Mouse (Mus musculus): ENCODE data around the gene Gpd2.

Gene Gpd2

GRCm38 (mm10) chr2:57266679-57267393 is 29.4 kb downstream of the Gpd2 start:
- no peaks in the 10 kb centered on the region for H3K9me3 ChIP-seq (ENCODE audit: low read length)
- no peak overlapping the region for H3K4me3 ChIP-seq (replicated peaks; ENCODE audit: low read length)
- H3K27me3 ChIP-seq (ENCODE audit: insufficient read depth, low read length) = no peaks in the 10 kb centered on the region
- peaks cover 37% of the 10 kb centered on the region for H3K4me1 ChIP-seq (replicated peaks; ENCODE audit: low read depth, low read length)
- peaks cover 6% of the 10 kb centered on the region; the same call in 1 of the 2 replicates for H3K36me3 ChIP-seq (ENCODE audit: insufficient read depth, low read length)
- no peak for TF ChIP-seq POU5F1 (IDR thresholded peaks at IDR 0.05; ENCODE audit: borderline replicate concordance, low read length)
- TF ChIP-seq NANOG (IDR thresholded peaks at IDR 0.05; ENCODE audit: borderline replicate concordance, low read length) = no peak
- TF ChIP-seq CTCF (conservative IDR thresholded peaks at IDR 0.05; ENCODE audit: low read length) = no peak

DNA sequence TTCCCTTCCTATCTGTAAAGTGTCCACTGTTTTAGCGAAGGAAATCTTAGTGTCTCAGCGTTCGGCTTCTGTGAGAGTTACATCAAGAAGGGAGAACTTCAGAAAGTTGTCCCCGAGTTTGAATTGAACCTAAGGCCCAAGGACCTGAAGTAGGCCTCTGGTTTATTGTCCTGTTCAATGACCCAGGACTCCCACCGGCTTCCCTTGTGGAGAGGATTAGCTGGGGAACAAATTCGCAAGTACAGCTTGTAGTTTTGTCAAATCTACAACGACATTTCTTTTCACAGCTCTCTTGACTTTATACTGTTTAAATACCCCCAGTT is 29.9 kb downstream of the Gpd2 start:
- H3K27me3 ChIP-seq (ENCODE audit: insufficient read depth, low read length) = no peaks in the 10 kb centered on the region
- H3K4me1 ChIP-seq (replicated peaks; ENCODE audit: low read depth, low read length) = peaks cover 36% of the 10 kb centered on the region
- no peaks in the 10 kb centered on the region for H3K9me3 ChIP-seq (ENCODE audit: low read length)
- peaks cover 7% of the 10 kb centered on the region; the same call in 1 of the 2 replicates for H3K36me3 ChIP-seq (ENCODE audit: insufficient read depth, low read length)
- H3K4me3 ChIP-seq (replicated peaks; ENCODE audit: low read length) = no peak overlapping the region
- TF ChIP-seq POU5F1 (IDR thresholded peaks at IDR 0.05; ENCODE audit: borderline replicate concordance, low read length) = no peak
- no peak for TF ChIP-seq NANOG (IDR thresholded peaks at IDR 0.05; ENCODE audit: borderline replicate concordance, low read length)
- no peak for TF ChIP-seq CTCF (conservative IDR thresholded peaks at IDR 0.05; ENCODE audit: low read length)

- peaks cover 9% of the 10 kb centered on the region; the same call in 1 of the 2 replicates for H3K36me3 ChIP-seq (ENCODE audit: insufficient read depth, low read length)
- no peak overlapping the region for H3K4me3 ChIP-seq (replicated peaks; ENCODE audit: low read length)
- H3K9me3 ChIP-seq (ENCODE audit: low read length) = no peaks in the 10 kb centered on the region
- no peak for TF ChIP-seq POU5F1 (IDR thresholded peaks at IDR 0.05; ENCODE audit: borderline replicate concordance, low read length)
- no peak for TF ChIP-seq NANOG (IDR thresholded peaks at IDR 0.05; ENCODE audit: borderline replicate concordance, low read length)
- TF ChIP-seq CTCF (conservative IDR thresholded peaks at IDR 0.05; ENCODE audit: low read length) = no peak
- peaks cover 33% of the 10 kb centered on the region for H3K4me1 ChIP-seq (replicated peaks; ENCODE audit: low read depth, low read length)
- no peaks in the 10 kb centered on the region for H3K27me3 ChIP-seq (ENCODE audit: insufficient read depth, low read length)
Measured at GRCm38 (mm10) chr2:57267896-57268295, 30.5 kb downstream of the Gpd2 start.

DNA sequence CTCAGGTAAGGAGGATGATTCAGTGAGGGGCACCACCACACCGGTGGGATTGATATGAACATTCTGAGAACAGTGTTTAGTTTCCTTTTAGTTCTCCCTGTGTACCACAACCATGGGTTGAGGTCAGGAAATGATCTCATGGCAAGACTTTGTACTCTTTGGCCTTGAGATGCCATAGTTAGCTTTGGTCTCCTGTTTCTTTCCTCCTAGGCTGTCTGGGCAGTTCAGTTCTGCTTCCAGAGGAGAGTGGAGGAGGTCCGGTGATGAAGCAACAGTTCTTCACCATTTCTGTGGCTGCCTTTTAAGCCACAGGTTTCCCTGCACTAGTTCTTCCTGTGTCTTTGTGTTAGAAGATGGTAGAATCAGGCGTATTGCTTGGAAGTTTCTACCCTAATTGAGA is 31.4 kb downstream of the Gpd2 start:
- Histone ChIP-seq H3K27me3 (ENCODE audit: insufficient read depth, low read length) (no peaks in the 10 kb centered on the region), H3K4me1 (replicated peaks; ENCODE audit: low read depth, low read length) (peaks cover 26% of the 10 kb centered on the region), H3K36me3 (ENCODE audit: insufficient read depth, low read length) (peaks cover 9% of the 10 kb centered on the region; the same call in 1 of the 2 replicates), H3K4me3 (replicated peaks; ENCODE audit: low read length) (no peak overlapping the region), H3K9me3 (ENCODE audit: low read length) (no peaks in the 10 kb centered on the region)
- TF ChIP-seq POU5F1 (IDR thresholded peaks at IDR 0.05; ENCODE audit: borderline replicate concordance, low read length) = no peak
- TF ChIP-seq CTCF (conservative IDR thresholded peaks at IDR 0.05; ENCODE audit: low read length) = no peak
- TF ChIP-seq NANOG (IDR thresholded peaks at IDR 0.05; ENCODE audit: borderline replicate concordance, low read length) = no peak

- TF ChIP-seq NANOG (IDR thresholded peaks at IDR 0.05; ENCODE audit: borderline replicate concordance, low read length) (no peak), POU5F1 (IDR thresholded peaks at IDR 0.05; ENCODE audit: borderline replicate concordance, low read length) (no peak), CTCF (conservative IDR thresholded peaks at IDR 0.05; ENCODE audit: low read length) (no peak)
- Histone ChIP-seq H3K4me3 (replicated peaks; ENCODE audit: low read length) (no peak overlapping the region), H3K27me3 (ENCODE audit: insufficient read depth, low read length) (no peaks in the 10 kb centered on the region), H3K36me3 (ENCODE audit: insufficient read depth, low read length) (peaks cover 9% of the 10 kb centered on the region; the same call in 1 of the 2 replicates), H3K4me1 (replicated peaks; ENCODE audit: low read depth, low read length) (peaks cover 22% of the 10 kb centered on the region), H3K9me3 (ENCODE audit: low read length) (no peaks in the 10 kb centered on the region)
Measured at GRCm38 (mm10) chr2:57269690-57270435, 32.4 kb downstream of the Gpd2 start.

DNA sequence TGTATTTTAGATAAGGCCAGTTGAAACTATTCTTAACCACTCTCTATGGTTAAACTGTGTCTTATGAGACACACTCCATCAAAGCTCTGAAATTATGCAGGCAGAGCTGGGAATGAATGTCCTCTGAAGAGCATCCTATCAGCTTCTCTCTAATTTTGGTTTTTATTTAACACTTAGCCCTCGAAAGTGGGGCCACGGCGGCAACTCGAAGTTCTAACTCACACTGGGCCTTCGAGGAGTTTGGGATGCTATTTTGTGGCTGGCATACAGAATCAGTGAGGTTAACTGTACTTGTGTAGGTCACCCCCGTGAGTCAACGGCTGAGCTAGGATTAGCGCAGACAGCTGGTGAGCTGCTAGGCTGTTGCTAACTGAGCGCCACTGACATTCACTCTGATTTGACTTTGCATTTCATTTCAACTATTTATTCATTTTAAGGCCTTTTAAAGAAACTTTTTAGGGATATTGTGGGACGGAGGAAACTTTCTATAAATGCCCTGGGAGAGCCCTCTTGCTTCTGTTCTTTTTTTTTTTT is 42.8 kb downstream of the Gpd2 start:
- peaks cover 4% of the 10 kb centered on the region; the same call in 1 of the 2 replicates for H3K9me3 ChIP-seq (ENCODE audit: low read length)
- H3K4me3 ChIP-seq (replicated peaks; ENCODE audit: low read length) = no peak overlapping the region
- TF ChIP-seq CTCF (conservative IDR thresholded peaks at IDR 0.05; ENCODE audit: low read length) (no peak), NANOG (IDR thresholded peaks at IDR 0.05; ENCODE audit: borderline replicate concordance, low read length) (no peak), POU5F1 (IDR thresholded peaks at IDR 0.05; ENCODE audit: borderline replicate concordance, low read length) (no peak)
- H3K4me1 ChIP-seq (replicated peaks; ENCODE audit: low read depth, low read length) = peaks cover 13% of the 10 kb centered on the region; the same call in 1 of the 2 replicates
- peaks cover 6% of the 10 kb centered on the region; the same call in 1 of the 2 replicates for H3K36me3 ChIP-seq (ENCODE audit: insufficient read depth, low read length)
- no peaks in the 10 kb centered on the region for H3K27me3 ChIP-seq (ENCODE audit: insufficient read depth, low read length)

DNA sequence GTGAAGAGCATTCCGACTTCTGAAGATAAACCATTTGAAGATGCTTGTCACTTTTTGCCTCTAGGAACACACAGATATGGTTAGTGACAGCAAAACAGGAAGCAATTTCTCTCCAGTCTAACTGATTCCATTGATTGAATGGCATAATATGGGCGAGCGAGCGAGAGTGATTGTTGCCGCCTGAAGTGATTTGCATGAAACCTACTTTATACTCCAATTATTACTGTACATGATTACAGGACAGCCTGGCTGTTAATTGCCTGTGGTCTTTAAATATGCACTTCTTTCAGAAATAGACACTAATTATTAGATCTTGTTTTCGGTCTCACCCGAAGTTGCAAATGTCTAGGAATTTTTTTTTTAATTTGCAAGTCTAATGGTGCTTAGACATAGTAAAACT is 46.4 kb downstream of the Gpd2 start:
- no peaks in the 10 kb centered on the region for H3K9me3 ChIP-seq (ENCODE audit: low read length)

DNA sequence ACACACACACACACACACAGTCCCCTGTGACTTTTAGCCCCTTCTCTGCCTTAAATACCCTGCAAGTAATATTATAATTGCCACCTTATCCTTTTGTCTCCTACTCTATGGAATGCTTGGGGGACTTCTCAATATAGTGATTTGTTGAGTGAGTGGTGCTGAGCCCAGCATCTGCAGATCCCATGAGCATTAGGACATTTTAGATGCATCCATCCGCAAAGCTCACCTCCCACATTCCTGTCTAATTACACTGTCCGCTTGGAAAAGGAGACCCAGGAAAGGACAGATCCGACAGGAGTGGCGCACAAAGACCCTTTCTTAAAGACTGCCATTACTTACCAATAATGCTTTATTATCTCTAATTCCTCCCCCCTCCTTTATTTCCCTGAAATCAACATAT is 47.8 kb downstream of the Gpd2 start:
- Histone ChIP-seq H3K36me3 (ENCODE audit: insufficient read depth, low read length) (peaks cover 1% of the 10 kb centered on the region), H3K4me3 (replicated peaks; ENCODE audit: low read length) (no peak overlapping the region), H3K4me1 (replicated peaks; ENCODE audit: low read depth, low read length) (peaks cover 18% of the 10 kb centered on the region), H3K9me3 (ENCODE audit: low read length) (no peaks in the 10 kb centered on the region), H3K27me3 (ENCODE audit: insufficient read depth, low read length) (no peaks in the 10 kb centered on the region)
- TF ChIP-seq NANOG (IDR thresholded peaks at IDR 0.05; ENCODE audit: borderline replicate concordance, low read length) (no peak), CTCF (conservative IDR thresholded peaks at IDR 0.05; ENCODE audit: low read length) (no peak), POU5F1 (IDR thresholded peaks at IDR 0.05; ENCODE audit: borderline replicate concordance, low read length) (no peak)

More for the DNA sequence above, 46.4 kb downstream of the Gpd2 start:
- Histone ChIP-seq H3K36me3 (ENCODE audit: insufficient read depth, low read length) (no peaks in the 10 kb centered on the region; the same call in 1 of the 2 replicates), H3K4me3 (replicated peaks; ENCODE audit: low read length) (no peak overlapping the region), H3K27me3 (ENCODE audit: insufficient read depth, low read length) (no peaks in the 10 kb centered on the region), H3K4me1 (replicated peaks; ENCODE audit: low read depth, low read length) (peaks cover 13% of the 10 kb centered on the region; the same call in 1 of the 2 replicates)
- TF ChIP-seq NANOG (IDR thresholded peaks at IDR 0.05; ENCODE audit: borderline replicate concordance, low read length) = no peak
- TF ChIP-seq CTCF (conservative IDR thresholded peaks at IDR 0.05; ENCODE audit: low read length) = no peak
- no peak for TF ChIP-seq POU5F1 (IDR thresholded peaks at IDR 0.05; ENCODE audit: borderline replicate concordance, low read length)

All from E14TG2a.4 (cell line).